Mouse (Mus musculus): ENCODE measurements around the gene Polr2m.

DNA sequence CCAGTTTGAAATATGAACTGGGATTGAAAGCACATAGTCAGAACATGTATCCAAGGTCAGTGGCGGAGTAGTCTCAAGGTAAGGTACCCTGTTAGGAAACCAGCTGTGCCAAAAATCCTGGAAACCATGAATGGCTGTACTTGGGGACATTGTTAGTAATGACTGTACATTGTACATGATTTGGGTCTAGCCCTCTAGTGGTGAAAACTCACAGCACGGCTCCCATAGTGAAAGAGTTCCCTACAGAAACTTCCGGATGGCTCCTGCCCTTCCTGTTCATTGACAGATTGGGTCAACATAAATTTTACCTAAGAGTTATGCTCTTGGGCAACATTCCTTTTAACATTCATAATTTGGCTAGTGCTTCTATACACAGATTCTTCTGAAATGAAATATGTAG lies 19.6 kb downstream of the Polr2m start:
- TF ChIP-seq POLR2A (IDR thresholded peaks at IDR 0.05; ENCODE audit: insufficient read depth, low read length) (no peak), CTCF (IDR thresholded peaks at IDR 0.05; ENCODE audit: low read depth, low read length) (no peak)

Data from ES-Bruce4 (cell line).